Mouse (Mus musculus) intestine, embryonic 14.5 days (tissue): ENCODE measurements around the gene Styk1. TPM values are rescaled to one million over a fixed set of nuclear protein-coding genes. Genes with fewer than 3 reads are reported as not detected.
A peak's percentile ranks its signal among the peaks of the same experiment; 100 is the strongest.
"Not testable (repeated sequence)": the region's sequence is repeated elsewhere in the genome, so short reads cannot be mapped to it uniquely, and the experiment has no call there.

Experiments used
- ATAC-seq: fragments of 200-750 bp; cut with Nextera tagmentation; replicated peaks from 2 replicates; pipeline ENCODE4 v1.8.0; 2017; ENCODE audit warnings: low read depth, moderate number of reproducible peaks, moderate TSS enrichment, moderate library complexity; ENCODE audit not compliant: low FRiP score, low TSS enrichment
- DNase-seq: peaks from one replicate; pipeline ENCODE4 v3.0.0-alpha.2; 2018; ENCODE audit warnings: low spot score
- H3K27ac ChIP-seq: fragments of 300-500 bp; sonication (generic); 2 replicates; pipeline ENCODE4 v1.5.1; 2014; ENCODE audit warnings: low read depth, mild to moderate bottlenecking, control low read depth
- H3K27me3 ChIP-seq: fragments of 300-500 bp; sonication (generic); replicated peaks from 2 replicates; pipeline ENCODE4 v1.6.1; 2014; ENCODE audit warnings: low read length, control low read depth; ENCODE audit not compliant: control insufficient read depth, insufficient read depth
- H3K36me3 ChIP-seq: fragments of 300-500 bp; sonication (generic); 2 replicates; pipeline ENCODE4 v1.6.1; 2014; ENCODE audit warnings: low read length, control low read depth; ENCODE audit not compliant: control insufficient read depth, insufficient read depth
- H3K4me1 ChIP-seq: fragments of 300-500 bp; sonication (generic); replicated peaks from 2 replicates; pipeline ENCODE4 v1.6.1; 2014; ENCODE audit warnings: low read length, control low read depth, mixed read lengths; ENCODE audit not compliant: control insufficient read depth, insufficient read depth
- H3K4me2 ChIP-seq: fragments of 300-500 bp; sonication (generic); 2 replicates; pipeline ENCODE4 v1.6.1; 2014; ENCODE audit warnings: low read length
- H3K4me3 ChIP-seq: fragments of 300-500 bp; sonication (generic); 2 replicates; pipeline ENCODE4 v1.5.1; 2014; ENCODE audit warnings: low read depth, low read length, control low read depth, mixed read lengths
- H3K9ac ChIP-seq: fragments of 300-500 bp; sonication (generic); 2 replicates; pipeline ENCODE4 v1.6.1; 2014; ENCODE audit warnings: mild to moderate bottlenecking, low read length
- H3K9me3 ChIP-seq: fragments of 300-500 bp; sonication (generic); 2 replicates; pipeline ENCODE4 v1.6.1; 2016; ENCODE audit warnings: low read length, control low read depth; ENCODE audit not compliant: control insufficient read depth
- WGBS: fragments of 180-500 bp; shearing (Covaris S2); extraction: QIAGEN DNeasy Blood & Tissue Kit; methylation state at CpG from one replicate; pipeline ENCODE4 v1.1.7; 2014; 5-methylcytosine and 5-hydroxymethylcytosine counted together
- polyA plus RNA-seq: library from polyadenylated mRNA; unstranded; fragments of >200 nt; fragmentation: Nextera tagmentation; extraction: Ambion mirVana; gene quantifications from 2 replicates; pipeline ENCODE4 v1.2.1, GENCODE M21; 2014

Gene Styk1
- polyA plus RNA-seq, 1 experiment from 2014 or later, result 8.6 TPM

DNA sequence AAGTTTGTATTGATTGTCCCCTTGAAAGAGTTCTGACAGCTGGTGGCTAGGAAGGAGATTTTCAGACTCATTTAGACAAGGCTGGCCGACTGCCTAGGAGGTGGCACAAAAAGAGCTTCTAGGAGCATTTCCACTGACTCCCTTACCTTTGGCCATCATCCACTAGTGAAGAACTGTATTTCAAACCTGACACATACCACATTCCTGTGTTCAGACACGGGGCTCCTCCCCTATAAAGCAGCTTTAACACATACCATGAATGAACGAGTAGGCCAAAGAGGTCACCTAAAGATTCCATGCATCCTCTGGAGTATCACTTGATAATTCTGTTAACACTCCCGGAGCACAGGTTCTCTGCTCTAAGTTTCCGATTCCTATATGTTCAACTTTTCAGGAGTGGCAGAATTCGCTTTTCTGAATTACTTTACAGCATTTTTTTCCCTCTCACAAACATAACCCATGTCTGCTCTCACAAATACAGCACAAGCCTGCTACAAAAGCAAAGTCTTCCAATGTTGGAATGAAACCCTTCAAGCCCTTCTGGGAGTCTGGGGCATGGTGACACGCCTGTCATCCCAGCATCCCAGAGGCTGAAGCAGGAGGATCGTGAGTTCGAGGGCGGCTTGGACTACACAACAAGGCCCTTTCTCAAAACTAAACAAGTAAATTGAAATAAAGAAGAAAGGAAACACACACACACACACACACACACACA is 61.0 kb downstream of the Styk1 start:
- ATAC-seq (peak; percentile 40; the same call in 1 of the 2 replicates), DNase-seq (peak; percentile 68)
- Histone ChIP-seq H3K4me1 (peaks cover 5% of the 10 kb centered on the region; the same call in 1 of the 2 replicates), H3K36me3 (peaks cover 15% of the 10 kb centered on the region), H3K27me3 (no peaks in the 10 kb centered on the region), H3K27ac (peak overlapping the region; percentile 60; the same call in 1 of the 2 replicates), H3K9me3 (no peaks in the 10 kb centered on the region), H3K4me3 (peak overlapping the region; percentile 74), H3K4me2 (peak overlapping the region; percentile 79), H3K9ac (peak overlapping the region; percentile 89)
- WGBS, result 16% methylated on average over 10 of the region's 10 CpGs

DNA sequence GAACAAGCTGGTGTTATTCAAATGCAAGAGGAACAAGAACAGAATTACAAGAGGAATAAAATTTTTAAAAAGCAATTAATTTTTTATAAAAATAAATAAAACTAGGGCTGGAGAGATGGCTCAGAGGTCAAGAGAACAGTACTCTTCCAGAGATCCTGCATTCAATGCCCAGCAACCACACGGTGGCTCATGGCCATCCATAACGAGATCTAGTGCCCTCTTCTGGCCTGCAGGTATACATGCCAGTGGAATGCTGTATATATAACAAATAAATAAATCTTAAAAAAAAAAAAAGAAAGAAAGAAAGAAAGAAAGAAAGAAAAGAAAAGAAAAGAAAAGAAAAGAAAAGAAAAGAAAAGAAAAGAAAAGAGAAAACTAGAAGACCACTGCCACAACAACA is 63.0 kb downstream of the Styk1 start:
- H3K4me3 ChIP-seq, result no peak overlapping the region
- peaks cover 5% of the 10 kb centered on the region; the same call in 1 of the 2 replicates for H3K4me1 ChIP-seq
- peaks cover 31% of the 10 kb centered on the region for H3K36me3 ChIP-seq
- no peak for DNase-seq
- no peak overlapping the region for H3K4me2 ChIP-seq
- no peak for ATAC-seq
- H3K9me3 ChIP-seq, result no peaks in the 10 kb centered on the region
- H3K9ac ChIP-seq, result no peak overlapping the region
- no peak overlapping the region for H3K27ac ChIP-seq
- no peaks in the 10 kb centered on the region for H3K27me3 ChIP-seq
- 15% methylated on average over 2 of the region's 2 CpGs for WGBS

GRCm38 (mm10) chr6:131278160-131278559 is 75.2 kb downstream of the Styk1 start:
- not testable (repeated sequence) for DNase-seq, H3K4me1 ChIP-seq, H3K9ac ChIP-seq, ATAC-seq, H3K27ac ChIP-seq, H3K9me3 ChIP-seq, H3K27me3 ChIP-seq, H3K4me3 ChIP-seq, H3K4me2 ChIP-seq
- WGBS, result 95% methylated on average over 2 of the region's 2 CpGs
- H3K36me3 ChIP-seq, result peaks cover 21% of the 10 kb centered on the region

GRCm38 (mm10) chr6:131276659-131277058 is 76.7 kb downstream of the Styk1 start:
- DNase-seq, result no peak
- Histone ChIP-seq H3K27me3 (no peaks in the 10 kb centered on the region), H3K4me1 (no peaks in the 10 kb centered on the region), H3K4me2 (no peak overlapping the region), H3K27ac (no peak overlapping the region), H3K4me3 (no peak overlapping the region), H3K9ac (no peak overlapping the region), H3K36me3 (peaks cover 8% of the 10 kb centered on the region; the same call in 1 of the 2 replicates), H3K9me3 (no peaks in the 10 kb centered on the region)
- no peak for ATAC-seq
- WGBS, result 74% methylated on average over 4 of the region's 4 CpGs

DNA sequence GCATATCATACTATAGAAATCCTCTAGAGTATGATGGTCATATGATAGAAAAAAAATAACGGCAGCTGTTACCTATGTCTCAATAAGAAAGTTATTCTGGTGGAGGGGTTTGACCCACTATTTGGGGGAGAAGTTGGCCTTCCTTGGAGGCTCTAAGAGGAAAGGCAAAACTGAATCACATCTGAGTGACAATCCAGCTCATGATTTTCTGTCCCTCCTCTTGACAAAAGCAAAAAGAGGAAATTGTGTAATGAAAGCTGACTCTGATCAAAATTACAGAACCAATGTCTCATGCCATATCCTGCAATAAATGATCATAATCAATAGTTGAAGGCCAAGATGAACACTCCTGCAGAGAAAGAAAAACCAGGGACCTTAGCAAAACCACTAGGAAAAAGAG is 81.1 kb downstream of the Styk1 start:
- H3K4me1 ChIP-seq, result no peaks in the 10 kb centered on the region
- WGBS, result 85% methylated on average over 1 of the region's 1 CpGs

DNA sequence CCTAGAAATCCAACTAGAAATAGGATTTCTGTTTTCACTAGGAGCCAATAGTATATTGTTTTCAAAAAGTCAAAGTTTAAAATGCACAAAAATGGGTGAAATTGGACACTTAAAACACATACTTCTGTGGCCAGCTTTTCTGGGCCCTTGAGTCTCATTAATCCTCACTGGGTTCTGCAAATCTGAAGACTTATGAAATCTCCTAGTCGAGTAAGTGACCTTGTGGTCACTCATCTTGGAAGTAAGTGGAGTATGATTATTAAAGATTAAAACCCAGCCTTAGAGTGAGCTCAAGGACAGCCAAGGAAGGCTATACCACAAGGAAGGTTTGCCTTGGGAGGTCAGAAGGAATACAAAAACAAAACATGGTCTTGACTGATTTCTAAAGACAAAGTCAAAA is 83.1 kb downstream of the Styk1 start:
- 47% methylated on average over 1 of the region's 1 CpGs for WGBS
- H3K4me3 ChIP-seq, result no peak overlapping the region
- H3K9ac ChIP-seq, result no peak overlapping the region
- H3K27ac ChIP-seq, result no peak overlapping the region
- no peaks in the 10 kb centered on the region for H3K36me3 ChIP-seq
- H3K9me3 ChIP-seq, result no peaks in the 10 kb centered on the region
- DNase-seq, result no peak
- no peak for ATAC-seq
- no peaks in the 10 kb centered on the region for H3K27me3 ChIP-seq
- no peak overlapping the region for H3K4me2 ChIP-seq
- no peaks in the 10 kb centered on the region for H3K4me1 ChIP-seq

More for the DNA sequence above, 81.1 kb downstream of the Styk1 start:
- Histone ChIP-seq H3K9me3 (no peaks in the 10 kb centered on the region), H3K4me2 (no peak overlapping the region), H3K27ac (no peak overlapping the region), H3K4me3 (no peak overlapping the region), H3K27me3 (no peaks in the 10 kb centered on the region), H3K36me3 (peaks cover 4% of the 10 kb centered on the region; the same call in 1 of the 2 replicates), H3K9ac (no peak overlapping the region)
- DNase-seq, result no peak
- no peak for ATAC-seq

GRCm38 (mm10) chr6:131269599-131269998 is 83.8 kb downstream of the Styk1 start:
- Histone ChIP-seq H3K27ac (no peak overlapping the region), H3K9me3 (no peaks in the 10 kb centered on the region), H3K9ac (no peak overlapping the region), H3K4me3 (no peak overlapping the region), H3K36me3 (no peaks in the 10 kb centered on the region), H3K27me3 (no peaks in the 10 kb centered on the region), H3K4me2 (no peak overlapping the region), H3K4me1 (no peaks in the 10 kb centered on the region)
- DNase-seq (no peak), ATAC-seq (no peak)
- WGBS, result 89% methylated on average over 2 of the region's 2 CpGs

DNA sequence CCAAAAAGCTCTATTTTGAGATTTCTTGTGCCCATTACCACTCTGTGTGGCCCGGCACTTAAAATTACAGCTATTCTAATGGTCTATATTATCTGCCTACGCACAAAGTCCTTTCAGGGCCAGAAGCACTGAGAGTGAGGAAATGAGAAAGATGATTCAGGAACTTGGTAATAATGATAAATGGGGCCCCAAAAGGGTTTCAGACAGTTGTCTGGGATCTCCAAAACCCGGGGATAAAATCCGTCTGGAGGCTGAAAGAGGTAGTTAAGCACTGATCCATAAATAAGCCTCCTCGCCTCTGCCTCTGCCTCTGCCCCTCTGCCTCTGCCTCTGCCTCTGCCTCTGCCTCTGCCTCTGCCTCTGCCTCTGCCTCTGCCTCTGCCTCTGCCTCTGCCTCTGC is 89.2 kb downstream of the Styk1 start:
- Histone ChIP-seq H3K9ac (no peak overlapping the region), H3K4me2 (no peak overlapping the region), H3K36me3 (no peaks in the 10 kb centered on the region), H3K9me3 (no peaks in the 10 kb centered on the region), H3K4me1 (no peaks in the 10 kb centered on the region), H3K27ac (no peak overlapping the region), H3K4me3 (no peak overlapping the region), H3K27me3 (no peaks in the 10 kb centered on the region)
- no peak for ATAC-seq
- DNase-seq, result no peak
- 89% methylated on average over 5 of the region's 5 CpGs for WGBS

DNA sequence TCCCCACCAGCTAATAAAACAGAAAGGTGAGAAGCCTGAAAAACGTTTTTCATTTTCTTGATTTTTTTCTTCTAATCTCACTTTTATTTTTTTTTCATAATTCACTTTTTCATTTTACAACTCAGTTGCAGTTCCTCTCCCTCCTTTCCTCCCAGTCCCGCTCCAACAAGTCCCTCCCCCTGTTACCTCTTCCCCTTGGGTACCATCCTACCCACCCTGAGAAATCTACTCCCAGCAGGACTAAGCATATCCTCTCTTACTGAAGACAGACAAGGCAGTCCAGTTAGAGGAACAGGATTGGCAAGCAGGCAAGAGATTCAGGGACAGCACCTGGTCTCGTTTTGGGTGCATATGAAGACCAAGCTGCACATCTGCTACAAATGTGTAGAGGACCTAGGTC is 90.6 kb downstream of the Styk1 start:
- Histone ChIP-seq H3K27me3 (no peaks in the 10 kb centered on the region), H3K4me2 (no peak overlapping the region), H3K9ac (no peak overlapping the region), H3K4me1 (no peaks in the 10 kb centered on the region), H3K36me3 (no peaks in the 10 kb centered on the region), H3K27ac (no peak overlapping the region), H3K9me3 (no peaks in the 10 kb centered on the region), H3K4me3 (no peak overlapping the region)
- ATAC-seq, result no peak
- DNase-seq, result no peak
- 68% methylated on average over 3 of the region's 3 CpGs for WGBS
